Mouse (Mus musculus): ENCODE results near the gene Ptprc. TPM values are rescaled to one million over a fixed set of nuclear protein-coding genes. Genes with fewer than 3 reads are reported as not detected.

Ptprc gene
- polyA plus RNA-seq (2015; fragmentation: Nextera tagmentation; extraction: Ambion mirVana) = 34.9 and 52.3 TPM in 2 replicates

GRCm38 (mm10) chr1:138175494-138175893, at the start of gene Ptprc:
TSS of gene Ptprc (minus strand) at chr1:138175708.

Other genes with a start within 250 kb of the Ptprc start
- gene Atp6v1g3, start 98.0 kb upstream of the Ptprc start, polyA plus RNA-seq (2015; fragmentation: Nextera tagmentation; extraction: Ambion mirVana) = not detected in 2 replicates